Mouse (Mus musculus) cerebellum, adult 2 months (tissue): ENCODE measurements around the gene Zscan22. TPM values are rescaled to one million over a fixed set of nuclear protein-coding genes. Genes with fewer than 3 reads are reported as not detected.
A peak's percentile ranks its signal among the peaks of the same experiment; 100 is the strongest.
"Not testable (repeated sequence)": the region's sequence is repeated elsewhere in the genome, so short reads cannot be mapped to it uniquely, and the experiment has no call there.

ENCODE experiments used
- DNase-seq, 2 experiments: peaks; one replicate each; pipeline ENCODE4 v3.0.0; 2021
- H3K27ac ChIP-seq: fragments of 200-500 bp; 2 replicates; pipeline ENCODE4 v1.5.1; 2012; ENCODE audit warnings: low read length, control low read depth, inconsistent platforms; ENCODE audit not compliant: insufficient read depth
- H3K27me3 ChIP-seq: fragments of 200-500 bp; 2 replicates; pipeline ENCODE4 v1.6.1; 2012; ENCODE audit warnings: inconsistent platforms, mild to moderate bottlenecking, low read length, moderate library complexity; ENCODE audit not compliant: control insufficient read depth, insufficient read depth
- H3K4me1 ChIP-seq: fragments of 200-500 bp; 2 replicates; pipeline ENCODE4 v1.6.1; 2011; ENCODE audit warnings: low read length; ENCODE audit not compliant: control insufficient read depth, insufficient read depth
- H3K4me3 ChIP-seq: fragments of 200-500 bp; replicated peaks from 2 replicates; pipeline ENCODE3; 2011; ENCODE audit warnings: mild to moderate bottlenecking, low read depth, low read length, control low read depth; ENCODE audit not compliant: insufficient read depth
- CTCF ChIP-seq: fragments of 200-500 bp; IDR thresholded peaks from 2 replicates; pipeline ENCODE4 v1.5.1; 2011; ENCODE audit warnings: low read depth, mild to moderate bottlenecking, control low read depth, low read length, moderate library complexity, borderline replicate concordance; ENCODE audit not compliant: insufficient read depth
- POLR2A ChIP-seq: fragments of 200-500 bp; IDR thresholded peaks from 2 replicates; pipeline ENCODE4 v1.6.1; 2011; ENCODE audit warnings: low read length, control low read depth, borderline replicate concordance; ENCODE audit not compliant: insufficient read depth
- WGBS: fragments of 180-500 bp; shearing (Covaris S2); methylation state at CpG from one replicate; pipeline ENCODE4 v1.1.7; 2018; 5-methylcytosine and 5-hydroxymethylcytosine counted together
- polyA plus RNA-seq: library from polyadenylated mRNA; depleted of rRNA; stranded (reverse); fragments of >200 nt; gene quantifications from 2 replicates; pipeline ENCODE4 v1.2.3, GENCODE M21; 2012; rRNA removed

Gene Zscan22
- polyA plus RNA-seq, 1 experiment, result 13.1 TPM

DNA sequence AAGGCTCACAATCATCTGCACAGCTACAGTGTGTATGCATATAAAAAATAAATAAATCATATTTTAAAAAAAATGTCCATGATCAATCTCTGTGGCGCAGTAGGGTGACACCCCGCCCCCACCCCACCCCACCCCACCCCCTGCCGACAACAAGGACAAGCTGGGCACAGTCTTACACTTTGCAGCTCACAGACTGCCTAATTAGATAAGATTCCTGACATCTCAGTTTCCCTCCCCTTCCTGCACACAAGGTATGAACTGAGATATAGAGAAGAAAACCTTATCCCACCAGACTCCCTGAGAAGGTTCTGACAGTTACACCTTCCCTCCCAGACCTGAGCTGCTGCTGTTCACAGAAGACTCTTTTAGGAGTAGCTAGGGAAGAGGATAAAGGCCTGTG, 37.2 kb downstream of the Zscan22 start:
- no peak overlapping the region for H3K4me3 ChIP-seq
- no peaks in the 10 kb centered on the region for H3K27me3 ChIP-seq
- WGBS, result 75% methylated on average over 3 of the region's 3 CpGs
- TF ChIP-seq POLR2A (no peak), CTCF (no peak)
- peaks cover 4% of the 10 kb centered on the region for H3K4me1 ChIP-seq
- H3K27ac ChIP-seq, result no peak overlapping the region
- DNase-seq, result no peak

DNA sequence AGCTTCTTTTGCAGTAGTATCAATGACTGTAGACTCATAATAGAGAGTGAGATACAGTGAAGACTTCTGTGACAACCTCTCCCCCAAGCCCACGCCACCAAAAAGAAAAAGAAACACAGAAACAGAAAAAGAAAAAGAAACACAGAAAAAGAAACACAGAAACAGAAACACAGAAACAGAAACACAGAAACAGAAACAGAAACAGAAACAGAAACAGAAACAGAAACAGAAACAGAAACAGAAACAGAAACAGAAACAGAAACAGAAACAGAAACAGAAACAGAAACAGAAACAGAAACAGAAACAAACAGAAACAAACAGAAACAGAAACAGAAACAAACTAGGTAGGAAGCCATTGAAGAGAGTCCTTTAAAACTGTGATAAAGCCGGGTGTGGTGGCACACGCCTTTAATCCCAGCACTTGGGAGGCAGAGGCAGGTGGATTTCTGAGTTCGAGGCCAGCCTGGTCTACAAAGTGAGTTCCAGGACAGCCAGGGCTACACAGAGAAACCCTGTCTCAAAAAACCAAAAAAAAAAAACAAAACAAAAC, 39.7 kb downstream of the Zscan22 start:
- not testable (repeated sequence) for H3K27ac ChIP-seq, H3K27me3 ChIP-seq, H3K4me1 ChIP-seq, H3K4me3 ChIP-seq, DNase-seq
- WGBS, result 85% methylated on average over 4 of the region's 4 CpGs

DNA sequence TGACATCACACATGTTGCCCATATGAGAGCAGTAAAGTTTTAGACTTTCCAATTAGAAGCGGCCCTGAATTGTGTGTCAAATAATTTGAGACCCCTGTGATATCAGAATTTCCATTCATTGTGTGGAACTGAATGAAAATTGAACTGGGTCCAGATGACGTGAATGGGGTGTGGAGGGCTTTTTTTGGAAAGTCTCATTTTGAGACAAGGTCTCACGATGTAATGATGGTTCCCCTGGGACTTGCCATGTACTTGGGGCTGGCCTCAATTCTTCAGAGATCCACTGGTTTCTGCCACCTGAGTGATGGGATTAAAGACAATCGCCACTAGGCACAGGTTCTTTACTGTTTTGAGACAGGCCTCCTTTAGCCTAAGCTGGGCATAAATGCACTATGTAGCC, 43.0 kb downstream of the Zscan22 start:
- no peaks in the 10 kb centered on the region for H3K4me1 ChIP-seq
- WGBS, result 68% methylated on average over 4 of the region's 4 CpGs
- no peaks in the 10 kb centered on the region for H3K27me3 ChIP-seq
- no peak for TF ChIP-seq POLR2A
- TF ChIP-seq CTCF, result no peak
- DNase-seq, result no peak
- no peak overlapping the region for H3K4me3 ChIP-seq
- no peak overlapping the region for H3K27ac ChIP-seq

DNA sequence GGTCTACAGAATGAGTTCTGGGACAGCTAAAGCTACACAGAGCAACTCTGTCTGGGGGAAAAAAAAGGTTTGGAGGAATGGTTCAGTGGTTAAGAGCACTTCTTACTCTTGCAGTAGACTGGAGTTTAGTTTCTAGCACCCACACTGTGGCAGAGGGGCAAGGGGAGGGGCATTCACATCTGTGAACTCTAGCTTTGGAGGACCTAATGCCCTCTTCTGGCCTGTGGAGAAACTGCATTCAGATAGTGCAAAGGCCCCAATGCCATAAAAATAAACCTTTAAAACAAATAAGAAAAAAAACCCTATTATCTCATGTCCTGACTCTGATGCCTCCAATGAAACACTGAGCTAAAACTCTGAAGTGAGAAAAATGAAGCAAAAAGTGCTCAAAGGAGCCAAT, 45.9 kb downstream of the Zscan22 start:
- H3K27ac ChIP-seq, result no peak overlapping the region
- H3K4me3 ChIP-seq, result no peak overlapping the region
- peak; percentile 36; the same call in 1 of the 2 replicates for TF ChIP-seq CTCF
- TF ChIP-seq POLR2A, result no peak
- DNase-seq, result no peak
- no peaks in the 10 kb centered on the region for H3K27me3 ChIP-seq
- no peaks in the 10 kb centered on the region for H3K4me1 ChIP-seq

DNA sequence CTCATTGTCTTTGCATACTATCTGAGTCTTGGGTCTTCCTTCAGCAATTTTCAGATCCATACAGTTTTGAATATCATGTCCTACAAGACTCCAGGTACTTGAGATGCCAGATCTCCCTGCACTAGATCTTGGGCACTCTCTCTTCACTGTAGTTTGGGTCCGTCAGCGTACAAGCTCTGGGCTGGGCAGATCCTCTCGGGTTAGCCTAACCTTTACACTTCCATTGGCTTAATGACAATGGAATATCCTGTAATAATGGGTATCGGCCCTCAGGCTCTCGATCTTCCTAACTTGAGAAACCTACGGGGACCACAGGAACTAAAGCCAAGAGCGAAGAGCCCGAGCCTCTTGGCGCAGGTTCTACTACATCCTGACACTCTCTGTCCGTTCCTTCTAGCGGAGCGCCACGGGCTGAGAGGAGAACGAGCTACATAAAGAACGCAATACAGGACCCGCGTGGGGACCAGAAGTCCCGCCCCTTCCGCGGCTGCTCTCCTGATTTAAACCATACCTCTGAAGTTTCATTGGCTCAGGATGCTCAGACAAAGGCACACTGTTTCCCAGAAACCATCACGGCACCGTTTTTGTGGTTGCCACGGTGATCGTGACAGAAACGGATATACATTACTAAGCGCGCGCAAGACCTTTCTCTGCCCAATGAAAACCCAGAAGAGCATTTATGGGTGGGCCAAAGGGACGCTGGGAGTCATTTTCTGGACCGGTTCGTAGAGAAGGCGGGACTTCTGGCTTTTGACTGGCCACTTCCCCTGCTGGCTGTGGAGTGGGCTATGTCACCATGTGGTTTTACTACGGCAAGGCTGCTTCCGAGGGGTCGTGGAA, 51.6 kb downstream of the Zscan22 start:
- H3K4me1 ChIP-seq, result no peaks in the 10 kb centered on the region; the same call in 1 of the 2 replicates
- H3K27me3 ChIP-seq, result no peaks in the 10 kb centered on the region
- peak; percentile 95 to 98 for DNase-seq
- peak overlapping the region; percentile 15 for H3K27ac ChIP-seq
- TF ChIP-seq POLR2A (peak; percentile 67; the same call in 1 of the 2 replicates), CTCF (no peak)
- peak overlapping the region; percentile 72 for H3K4me3 ChIP-seq
- WGBS, result 3% methylated on average over 35 of the region's 35 CpGs

DNA sequence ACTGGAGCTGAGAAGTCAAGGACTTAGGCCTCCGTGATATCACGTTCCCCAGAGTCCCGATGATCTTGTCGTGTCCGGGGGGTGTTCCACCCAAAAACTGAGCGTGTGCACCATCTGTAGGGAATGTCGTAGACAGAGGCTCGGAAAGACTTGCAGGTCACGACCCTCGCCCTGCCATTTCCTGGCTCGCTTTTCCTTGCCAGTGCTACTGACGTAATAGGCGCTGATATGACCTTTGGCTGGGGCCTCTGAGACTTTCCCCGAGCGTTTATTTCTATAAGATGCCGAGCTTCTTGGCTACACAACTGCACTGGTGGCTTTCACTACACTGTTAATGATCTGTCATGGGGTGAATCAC, 52.2 kb downstream of the Zscan22 start:
- no peak for DNase-seq
- no peaks in the 10 kb centered on the region for H3K27me3 ChIP-seq
- no peak for TF ChIP-seq POLR2A
- no peak for TF ChIP-seq CTCF
- no peaks in the 10 kb centered on the region; the same call in 1 of the 2 replicates for H3K4me1 ChIP-seq
- H3K27ac ChIP-seq, result peak overlapping the region; percentile 15
- H3K4me3 ChIP-seq, result peak overlapping the region; percentile 72
- 8% methylated on average over 16 of the region's 16 CpGs for WGBS

DNA sequence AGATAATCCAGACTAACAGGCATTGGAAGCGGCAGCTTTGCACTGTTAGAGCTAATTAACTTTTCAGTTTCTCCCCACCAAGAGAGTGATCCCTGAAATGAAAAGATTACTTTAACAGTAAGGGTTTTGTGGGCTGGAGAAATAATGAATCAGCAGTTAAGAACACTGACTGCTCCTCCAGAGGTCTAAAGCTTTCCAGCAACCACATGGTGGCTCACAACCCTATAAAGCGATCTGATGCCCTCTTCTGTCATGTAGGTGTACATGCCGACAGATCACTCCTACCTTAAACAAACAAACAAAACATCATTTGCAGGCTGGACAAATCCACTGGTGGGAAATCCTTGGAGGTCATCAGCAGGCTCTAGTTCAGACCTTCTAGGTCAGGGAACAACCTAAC, 57.3 kb downstream of the Zscan22 start:
- Histone ChIP-seq H3K4me1 (no peaks in the 10 kb centered on the region; the same call in 1 of the 2 replicates), H3K27me3 (no peaks in the 10 kb centered on the region), H3K27ac (no peak overlapping the region), H3K4me3 (no peak overlapping the region)
- TF ChIP-seq CTCF (no peak), POLR2A (no peak)
- no peak for DNase-seq
- 50% methylated on average over 3 of the region's 3 CpGs for WGBS

DNA sequence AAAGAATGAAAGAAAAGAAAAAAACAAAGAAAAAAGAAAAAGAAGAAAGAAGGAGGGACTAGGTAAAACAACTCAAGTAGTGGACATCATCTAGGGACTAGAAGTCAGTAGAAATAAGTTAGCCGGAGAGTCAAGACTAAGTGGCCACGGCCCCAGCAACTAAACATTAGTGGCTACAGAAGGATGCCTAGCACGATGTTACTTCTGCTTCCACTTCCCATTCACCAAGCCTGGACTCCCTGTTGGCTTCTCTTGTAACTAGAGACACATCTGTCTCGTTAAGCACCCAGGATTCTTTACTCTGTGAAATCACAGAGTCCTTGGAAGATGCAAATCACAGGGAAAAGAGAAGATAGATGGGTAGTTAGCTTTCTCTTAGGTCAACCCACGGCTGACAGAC, 59.9 kb downstream of the Zscan22 start:
- DNase-seq, result no peak
- WGBS, result 74% methylated on average over 5 of the region's 5 CpGs
- Histone ChIP-seq H3K27ac (no peak overlapping the region), H3K4me1 (no peaks in the 10 kb centered on the region), H3K4me3 (no peak overlapping the region), H3K27me3 (no peaks in the 10 kb centered on the region)
- no peak for TF ChIP-seq CTCF

Other genes starting within 250 kb of the Zscan22 start
- not detected in 2 replicates for gene Vmn2r55, start 212.8 kb upstream of the Zscan22 start, polyA plus RNA-seq
- gene Vmn2r56, start 162.8 kb upstream of the Zscan22 start, polyA plus RNA-seq, result 0.02 TPM in 2 replicates
- 10.8 and 11.2 TPM in 2 replicates for gene Zscan18, start 94.2 kb upstream of the Zscan22 start, polyA plus RNA-seq
- gene Zfp329, start 79.0 kb upstream of the Zscan22 start, polyA plus RNA-seq, result 16.3 and 16.7 TPM in 2 replicates
- 12.6 and 13.5 TPM in 2 replicates for gene Zfp110, start 63.1 kb upstream of the Zscan22 start, polyA plus RNA-seq
- 5.6 and 6.1 TPM in 2 replicates for gene Zfp128, start 16.6 kb upstream of the Zscan22 start, polyA plus RNA-seq
- gene Rps5, start 24.5 kb downstream of the Zscan22 start, polyA plus RNA-seq, result 670 and 700 TPM in 2 replicates
- gene Rnf225, start 29.6 kb downstream of the Zscan22 start, polyA plus RNA-seq, result 2.6 and 3.5 TPM in 2 replicates
- gene Zfp324, start 68.0 kb downstream of the Zscan22 start, polyA plus RNA-seq, result 5.8 and 6.2 TPM in 2 replicates
- 13.8 and 16.0 TPM in 2 replicates for gene Zfp446, start 80.0 kb downstream of the Zscan22 start, polyA plus RNA-seq
- 1.7 and 2.1 TPM in 2 replicates for gene Slc27a5, start 100.4 kb downstream of the Zscan22 start, polyA plus RNA-seq
- gene Trim28, start 101.3 kb downstream of the Zscan22 start, polyA plus RNA-seq, result 250 and 266 TPM in 2 replicates
- gene Zbtb45, start 112.2 kb downstream of the Zscan22 start, polyA plus RNA-seq, result 31.9 and 33.5 TPM in 2 replicates
- gene Chmp2a, start 137.0 kb downstream of the Zscan22 start, polyA plus RNA-seq, result 258 and 264 TPM in 2 replicates
- gene Ube2m, start 140.5 kb downstream of the Zscan22 start, polyA plus RNA-seq, result 376 and 405 TPM in 2 replicates
- 4.6 TPM in 2 replicates for gene Mzf1, start 156.9 kb downstream of the Zscan22 start, polyA plus RNA-seq
- not detected in 2 replicates for gene Vmn1r85, start 197.4 kb downstream of the Zscan22 start, polyA plus RNA-seq
- gene Vmn1r86, start 222.1 kb downstream of the Zscan22 start, polyA plus RNA-seq, result not detected in 2 replicates
- not detected in 2 replicates for gene Vmn1r87, start 242.3 kb downstream of the Zscan22 start, polyA plus RNA-seq